Comparison of ENCODE assay signal across 9 mouse cellular contexts in the genomic region with DNA sequence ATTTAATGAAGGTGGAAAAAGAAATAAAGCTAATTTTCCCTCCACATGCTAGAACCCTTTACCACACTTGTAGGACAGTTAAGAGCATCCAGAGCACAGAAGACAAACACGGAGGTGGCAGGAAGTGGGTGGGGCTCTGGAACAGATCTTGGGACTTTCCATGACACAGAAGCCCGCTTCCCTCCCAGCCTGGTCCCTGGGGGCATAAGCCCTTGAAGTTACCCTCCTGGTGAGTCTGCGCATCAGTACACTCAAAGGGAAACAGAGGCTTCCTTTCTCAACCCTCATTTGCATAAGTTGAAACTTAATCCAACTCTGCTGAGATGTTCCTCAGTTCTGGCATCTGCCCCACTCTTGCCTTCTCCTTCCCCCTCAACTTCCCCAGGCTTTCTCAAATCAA.
A peak's percentile ranks its signal among the peaks of the same experiment; 100 is the strongest.
DNase-seq lines count a peak whose midpoint lies in the region; ATAC-seq lines count a peak whose summit lies in the region.
"Had no signal": no experiment of that assay in that cellular context is flagged by ENCODE, and none has a peak within 500 bp of the region (broad histone marks: within the 10 kb centered on the region; RNA-seq: fewer than 3 reads in every experiment).

No protein-coding gene starts in this region.

- H3K36me3 ChIP-seq in lung, embryonic 15.5 days, result no peaks in the 10 kb centered on the region
- H3K36me3 ChIP-seq: neural tube, embryonic 12.5 days had no signal

- 19% methylated on average over 3 of the region's 3 CpGs for WGBS in lung, embryonic 15.5 days

- peak; percentile 59; the same call in 1 of the 2 replicates for ATAC-seq in lung, embryonic 15.5 days (ENCODE audit: borderline replicate concordance, extremely low read depth, low FRiP score, low TSS enrichment)
- ATAC-seq in cerebellum, adult (ENCODE audit: insufficient number of reproducible peaks, low FRiP score, low TSS enrichment), result no peak
- no peak for ATAC-seq in erythroblast, adult 5-6 weeks (replicated peaks; ENCODE audit: low FRiP score, poor library complexity, severe bottlenecking)

- H3K27me3 ChIP-seq in lung, embryonic 15.5 days, result no peaks in the 10 kb centered on the region
- H3K27me3 ChIP-seq: neural tube, embryonic 12.5 days had no signal

- no peak overlapping the region for H3K27ac ChIP-seq in lung, embryonic 15.5 days
- H3K27ac ChIP-seq: neural tube, embryonic 12.5 days had no signal

- DNase-seq in adrenal gland, adult (ENCODE audit: inconsistent age in 2 of 2, low spot score in 1 of 2), result peak; percentile 50 to 72
- DNase-seq in adrenal gland, postnatal 4 days (ENCODE audit: low spot score in 2 of 2), result no peak
- DNase-seq in CD4-positive helper T cell, adult 2 months (ENCODE audit: low read depth, low spot score), result peak; percentile 74
- DNase-seq in embryo, embryonic 10.5 days (ENCODE audit: low spot score), result peak; percentile 63
- peak; percentile 65 to 73 for DNase-seq in heart, postnatal 10 days

- no peaks in the 10 kb centered on the region for H3K4me1 ChIP-seq in lung, embryonic 15.5 days
- H3K4me1 ChIP-seq: neural tube, embryonic 12.5 days had no signal

- H3K9me3 ChIP-seq in lung, embryonic 15.5 days, result no peaks in the 10 kb centered on the region
- H3K9me3 ChIP-seq: neural tube, embryonic 12.5 days had no signal

- H3K4me3 ChIP-seq in lung, embryonic 15.5 days, result no peak overlapping the region
- H3K4me3 ChIP-seq: neural tube, embryonic 12.5 days had no signal

- H3K9ac ChIP-seq in lung, embryonic 15.5 days, result no peak overlapping the region
- H3K9ac ChIP-seq: neural tube, embryonic 12.5 days had no signal

- intact Hi-C loops in heart, postnatal 10 days (cut with DNase I), result no loop called here

- H3K4me2 ChIP-seq in lung, embryonic 15.5 days, result no peak overlapping the region
- H3K4me2 ChIP-seq: neural tube, embryonic 12.5 days had no signal

Comparison
In these comparisons a context has a peak if more than half of its experiments do, and no peak if none do; other contexts are left out.
1. DNase-seq: peak in adrenal gland, adult (2 of 2), CD4-positive helper T cell, adult 2 months (single experiment), embryo, embryonic 10.5 days (single experiment) and heart, postnatal 10 days (2 of 2); none in adrenal gland, postnatal 4 days (0 of 2).